Mouse (Mus musculus): Measurements from ENCODE around the gene Qser1. TPM values are rescaled to one million over a fixed set of nuclear protein-coding genes. Genes with fewer than 3 reads are reported as not detected.
A peak's percentile ranks its signal among the peaks of the same experiment; 100 is the strongest.

The Qser1 gene
- total and polyA plus RNA-seq, 3 experiments, result 7.5 to 30.2 (median 26.4) TPM

DNA sequence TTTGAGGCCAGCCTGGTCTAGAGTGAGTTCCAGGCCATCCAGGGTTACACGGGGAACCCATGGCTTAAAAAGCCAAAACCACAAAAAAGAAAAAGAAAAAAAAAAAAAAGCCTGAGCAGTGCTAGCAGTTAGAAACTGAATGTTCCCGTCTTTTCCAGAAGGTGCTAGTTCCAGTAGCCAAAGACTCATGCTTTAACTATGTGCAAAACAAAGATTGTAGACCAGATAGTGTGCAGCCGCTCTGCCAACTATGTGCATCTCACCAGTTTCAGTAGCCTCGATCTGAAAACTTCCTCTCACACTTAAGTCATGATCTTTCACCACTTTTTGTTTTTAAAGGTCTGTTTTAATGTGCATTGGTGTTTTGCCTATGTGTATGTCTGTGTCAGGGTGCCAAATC, 98.7 kb downstream of the Qser1 start:
- H3K27me3 ChIP-seq (ENCODE audit: control insufficient read depth, insufficient read depth, low read length), result no peaks in the 10 kb centered on the region

GRCm38 (mm10) chr2:104717231-104717735, 99.3 kb downstream of the Qser1 start:
- Histone ChIP-seq H3K27me3 (ENCODE audit: control insufficient read depth, insufficient read depth, low read length) (no peaks in the 10 kb centered on the region), H3K4me1 (ENCODE audit: control insufficient read depth, insufficient read depth, low read length) (no peaks in the 10 kb centered on the region), H3K27ac (no peak overlapping the region), H3K79me2 (replicated peaks; ENCODE audit: control insufficient read depth, insufficient read depth, low read length) (no peaks in the 10 kb centered on the region), H3K36me3 (ENCODE audit: control insufficient read depth, insufficient read depth, low read length) (no peaks in the 10 kb centered on the region), H3K9ac (ENCODE audit: low read depth, low read length) (no peak overlapping the region), H3K4me3 (no peak overlapping the region)
- 61% methylated on average over 2 of the region's 2 CpGs for WGBS
- peak in 1 of 2 experiments; percentile 20 for DNase-seq
- no peak for TF ChIP-seq CTCF (IDR thresholded peaks at IDR 0.05)
- TF ChIP-seq EP300 (IDR thresholded peaks at IDR 0.05; ENCODE audit: insufficient read depth, low read depth, low read length), result no peak
- TF ChIP-seq POLR2A (IDR thresholded peaks at IDR 0.05; ENCODE audit: insufficient read depth, low read depth, low read length), result no peak
- intact Hi-C loops (cut with DNase I), result no loop called here

More for the DNA sequence above, 98.7 kb downstream of the Qser1 start:
- intact Hi-C loops (cut with DNase I), result no loop called here
- H3K9ac ChIP-seq (ENCODE audit: low read depth, low read length), result no peak overlapping the region
- H3K4me1 ChIP-seq (ENCODE audit: control insufficient read depth, insufficient read depth, low read length), result no peaks in the 10 kb centered on the region
- no peak for TF ChIP-seq EP300 (IDR thresholded peaks at IDR 0.05; ENCODE audit: insufficient read depth, low read depth, low read length)
- TF ChIP-seq POLR2A (IDR thresholded peaks at IDR 0.05; ENCODE audit: insufficient read depth, low read depth, low read length), result no peak
- no peak for TF ChIP-seq CTCF (IDR thresholded peaks at IDR 0.05)
- no peaks in the 10 kb centered on the region for H3K36me3 ChIP-seq (ENCODE audit: control insufficient read depth, insufficient read depth, low read length)
- H3K79me2 ChIP-seq (replicated peaks; ENCODE audit: control insufficient read depth, insufficient read depth, low read length), result no peaks in the 10 kb centered on the region
- 68% methylated on average over 4 of the region's 4 CpGs for WGBS
- no peak overlapping the region for H3K27ac ChIP-seq
- no peak for DNase-seq
- no peak overlapping the region for H3K4me3 ChIP-seq

DNA sequence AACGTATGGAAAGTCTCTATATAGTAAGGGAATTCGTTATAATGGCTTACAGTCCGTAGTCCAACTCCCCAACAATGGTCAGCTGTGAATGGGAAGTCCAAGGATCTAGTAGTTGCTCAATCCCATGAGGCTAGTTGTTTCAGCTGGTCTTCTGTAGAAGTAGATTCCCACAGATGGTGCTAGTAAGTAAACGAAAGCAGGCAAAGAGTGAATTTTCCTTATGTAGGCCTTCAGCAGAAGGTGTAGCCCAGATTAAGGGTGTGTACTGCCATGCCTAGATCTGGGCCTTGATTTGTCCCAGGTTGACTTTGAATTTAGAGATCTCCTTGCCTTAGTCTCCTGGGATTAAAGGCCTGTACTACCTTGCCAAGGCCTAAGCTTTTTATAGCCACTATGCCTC, 100.3 kb downstream of the Qser1 start, which contains the start of gene Pin1rt1:
Pin1rt1 (minus strand) TSS at position 101 of the 400 bp plus-strand sequence.
- TF ChIP-seq CTCF (IDR thresholded peaks at IDR 0.05) (no peak), POLR2A (IDR thresholded peaks at IDR 0.05; ENCODE audit: insufficient read depth, low read depth, low read length) (no peak), EP300 (IDR thresholded peaks at IDR 0.05; ENCODE audit: insufficient read depth, low read depth, low read length) (no peak)
- 82% methylated on average over 4 of the region's 4 CpGs for WGBS
- H3K27ac ChIP-seq, result no peak within 1 kb of the TSS
- no peak for DNase-seq
- H3K27me3 ChIP-seq (ENCODE audit: control insufficient read depth, insufficient read depth, low read length), result no peaks in the 10 kb centered on the region
- no peaks in the 10 kb centered on the region for H3K36me3 ChIP-seq (ENCODE audit: control insufficient read depth, insufficient read depth, low read length)
- H3K4me3 ChIP-seq, result no peak within 1 kb of the TSS
- intact Hi-C loops (cut with DNase I), result no loop called here
- no peak within 1 kb of the TSS for H3K9ac ChIP-seq (ENCODE audit: low read depth, low read length)
- H3K4me1 ChIP-seq (ENCODE audit: control insufficient read depth, insufficient read depth, low read length), result no peaks in the 10 kb centered on the region
- no peaks in the 10 kb centered on the region for H3K79me2 ChIP-seq (replicated peaks; ENCODE audit: control insufficient read depth, insufficient read depth, low read length)

DNA sequence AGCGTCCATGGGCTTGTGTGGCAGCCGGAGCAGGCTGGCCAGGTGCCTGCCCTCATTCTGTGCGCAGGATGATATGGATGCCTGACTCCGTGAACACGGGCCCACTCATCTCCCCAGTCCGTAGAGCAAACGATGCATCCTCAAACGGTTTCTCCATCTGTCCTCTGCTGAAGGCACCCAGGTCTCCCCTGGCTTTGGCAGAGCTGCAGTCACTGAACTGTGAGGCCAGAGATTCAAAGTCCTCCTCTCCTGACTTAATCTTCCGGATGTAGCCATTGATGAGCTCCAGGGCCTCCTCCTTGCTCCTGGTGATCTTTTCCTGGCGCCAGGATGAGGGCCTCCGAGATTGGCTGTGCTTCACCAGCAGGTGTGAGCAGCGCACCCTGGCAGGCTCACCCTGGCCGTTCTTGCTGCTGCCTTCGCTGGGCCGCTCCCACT, 102.3 kb downstream of the Qser1 start:
- DNase-seq, result no peak
- Histone ChIP-seq H3K4me3 (no peak overlapping the region), H3K27me3 (ENCODE audit: control insufficient read depth, insufficient read depth, low read length) (no peaks in the 10 kb centered on the region), H3K9ac (ENCODE audit: low read depth, low read length) (no peak overlapping the region), H3K4me1 (ENCODE audit: control insufficient read depth, insufficient read depth, low read length) (no peaks in the 10 kb centered on the region), H3K79me2 (replicated peaks; ENCODE audit: control insufficient read depth, insufficient read depth, low read length) (no peaks in the 10 kb centered on the region), H3K36me3 (ENCODE audit: control insufficient read depth, insufficient read depth, low read length) (no peaks in the 10 kb centered on the region), H3K27ac (no peak overlapping the region)
- intact Hi-C loops (cut with DNase I), result no loop called here
- 50% methylated on average over 15 of the region's 15 CpGs for WGBS
- TF ChIP-seq CTCF (IDR thresholded peaks at IDR 0.05), result no peak
- no peak for TF ChIP-seq EP300 (IDR thresholded peaks at IDR 0.05; ENCODE audit: insufficient read depth, low read depth, low read length)
- no peak for TF ChIP-seq POLR2A (IDR thresholded peaks at IDR 0.05; ENCODE audit: insufficient read depth, low read depth, low read length)

DNA sequence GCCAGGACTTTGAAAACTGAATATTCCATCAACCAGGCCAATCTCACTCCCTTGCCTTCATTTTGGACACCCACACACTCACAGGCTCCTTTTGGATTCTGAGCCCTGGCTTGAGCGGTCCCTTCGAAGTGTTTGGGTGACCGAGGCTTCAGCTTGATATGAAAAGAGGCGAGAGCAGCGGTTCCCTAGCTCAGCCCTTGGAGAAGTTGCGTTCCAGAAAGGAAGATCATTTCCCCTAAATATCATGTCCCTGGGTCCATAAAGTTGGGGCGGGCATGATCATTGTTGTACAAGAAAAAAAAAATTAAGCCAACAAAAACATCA, 104.1 kb downstream of the Qser1 start:
- 3% methylated on average over 7 of the region's 7 CpGs for WGBS
- peak overlapping the region; percentile 93 for H3K9ac ChIP-seq (ENCODE audit: low read depth, low read length)
- H3K4me3 ChIP-seq, result peak overlapping the region; percentile 79
- no peaks in the 10 kb centered on the region for H3K36me3 ChIP-seq (ENCODE audit: control insufficient read depth, insufficient read depth, low read length)
- TF ChIP-seq POLR2A (IDR thresholded peaks at IDR 0.05; ENCODE audit: insufficient read depth, low read depth, low read length), result no peak
- TF ChIP-seq EP300 (IDR thresholded peaks at IDR 0.05; ENCODE audit: insufficient read depth, low read depth, low read length), result no peak
- no peak for TF ChIP-seq CTCF (IDR thresholded peaks at IDR 0.05)
- peak overlapping the region; percentile 69 for H3K27ac ChIP-seq
- no peak for DNase-seq
- no peaks in the 10 kb centered on the region for H3K27me3 ChIP-seq (ENCODE audit: control insufficient read depth, insufficient read depth, low read length)
- intact Hi-C loops (cut with DNase I), result no loop called here
- H3K79me2 ChIP-seq (replicated peaks; ENCODE audit: control insufficient read depth, insufficient read depth, low read length), result no peaks in the 10 kb centered on the region
- H3K4me1 ChIP-seq (ENCODE audit: control insufficient read depth, insufficient read depth, low read length), result no peaks in the 10 kb centered on the region

DNA sequence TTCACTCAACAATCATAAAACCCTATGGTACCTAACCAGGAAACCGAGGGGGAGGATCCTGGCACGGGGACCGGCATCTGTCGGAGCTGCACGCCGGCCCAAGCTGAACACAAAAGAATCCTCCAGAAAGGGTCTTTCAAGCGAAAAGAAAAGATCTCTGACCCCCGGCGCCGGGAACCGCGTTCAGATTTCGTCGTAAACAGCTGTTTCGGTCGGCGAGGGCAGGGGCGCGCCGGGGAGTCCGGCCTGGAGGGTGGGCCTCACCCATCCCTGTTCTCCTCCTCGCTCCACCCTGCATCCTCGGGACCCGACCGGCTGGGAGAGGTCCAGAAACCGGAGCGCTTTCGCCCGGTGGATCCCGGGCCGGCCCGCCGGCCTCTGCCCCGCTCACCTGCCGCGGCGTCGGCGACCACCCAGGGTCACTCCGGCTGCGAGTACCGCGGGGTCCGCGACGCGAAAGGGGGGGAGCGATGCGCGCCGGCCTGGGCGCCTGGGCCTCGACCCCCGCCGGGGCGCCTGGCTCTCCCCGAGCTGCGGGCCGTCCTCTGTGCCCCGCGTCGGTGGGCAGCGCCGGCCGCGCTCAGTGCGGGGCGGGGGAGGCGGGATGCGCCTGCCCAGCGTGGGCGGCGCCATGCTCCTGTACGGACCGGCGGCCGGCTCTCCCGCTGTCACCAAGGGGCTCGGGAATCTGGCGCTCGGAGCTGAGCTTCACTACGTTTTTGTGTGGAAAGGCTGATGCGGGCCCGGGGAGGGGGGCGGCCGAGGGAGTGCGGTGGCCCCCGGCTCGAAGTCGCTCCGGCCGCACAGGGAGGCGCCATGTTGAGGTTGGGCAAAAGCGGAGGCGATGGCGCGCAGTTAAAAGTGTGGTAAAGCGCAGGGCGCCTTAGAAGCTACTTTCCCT, 104.7 kb downstream of the Qser1 start, which contains the start of gene Tcp11l1:
Tcp11l1 (minus strand) TSS at position 585 of the 901 bp plus-strand sequence.
- intact Hi-C loops (cut with DNase I), result no loop called here

More for the DNA sequence above, 104.7 kb downstream of the Qser1 start, which contains the start of gene Tcp11l1:
- no peaks in the 10 kb centered on the region for H3K27me3 ChIP-seq (ENCODE audit: control insufficient read depth, insufficient read depth, low read length)
- no peaks in the 10 kb centered on the region for H3K4me1 ChIP-seq (ENCODE audit: control insufficient read depth, insufficient read depth, low read length)
- peak within 1 kb of the TSS; percentile 93 for H3K9ac ChIP-seq (ENCODE audit: low read depth, low read length)
- H3K79me2 ChIP-seq (replicated peaks; ENCODE audit: control insufficient read depth, insufficient read depth, low read length), result no peaks in the 10 kb centered on the region
- peak within 1 kb of the TSS; percentile 79 for H3K4me3 ChIP-seq
- DNase-seq, result peak; percentile 78 to 82
- peak within 1 kb of the TSS; percentile 69 for H3K27ac ChIP-seq
- no peaks in the 10 kb centered on the region for H3K36me3 ChIP-seq (ENCODE audit: control insufficient read depth, insufficient read depth, low read length)
- under 1% methylated on average over 98 of the region's 99 CpGs for WGBS
- TF ChIP-seq CTCF (IDR thresholded peaks at IDR 0.05) (no peak), EP300 (IDR thresholded peaks at IDR 0.05; ENCODE audit: insufficient read depth, low read depth, low read length) (no peak), POLR2A (IDR thresholded peaks at IDR 0.05; ENCODE audit: insufficient read depth, low read depth, low read length) (no peak)

Data from heart, adult 2 months (tissue).